Mouse (Mus musculus) heart, embryonic 15.5 days (tissue): ENCODE data around the gene Fzd5. TPM values are rescaled to one million over a fixed set of nuclear protein-coding genes. Genes with fewer than 3 reads are reported as not detected.

Experiments
- ATAC-seq: fragments of 200-750 bp; cut with Nextera tagmentation; replicated peaks from 2 replicates; pipeline ENCODE4 v1.8.0; 2017; ENCODE audit warnings: low read depth, moderate TSS enrichment; ENCODE audit not compliant: insufficient number of reproducible peaks, insufficient read depth, low FRiP score
- H3K27ac ChIP-seq: fragments of 300-500 bp; sonication (generic); 2 replicates; pipeline ENCODE4 v1.5.1; 2015; ENCODE audit warnings: mild to moderate bottlenecking, inconsistent platforms
- H3K27me3 ChIP-seq: fragments of 300-500 bp; sonication (generic); 2 replicates; pipeline ENCODE4 v1.6.1; 2015; ENCODE audit warnings: inconsistent platforms
- H3K36me3 ChIP-seq: fragments of 300-500 bp; sonication (generic); 2 replicates; pipeline ENCODE4 v1.6.1; 2015; ENCODE audit warnings: mild to moderate bottlenecking, inconsistent platforms
- H3K4me1 ChIP-seq: fragments of 300-500 bp; sonication (generic); replicated peaks from 2 replicates; pipeline ENCODE4 v1.6.1; 2015; ENCODE audit warnings: inconsistent platforms
- H3K4me2 ChIP-seq: fragments of 300-500 bp; sonication (generic); 2 replicates; pipeline ENCODE4 v1.6.1; 2015; ENCODE audit warnings: inconsistent platforms, mild to moderate bottlenecking, moderate library complexity
- H3K4me3 ChIP-seq: fragments of 300-500 bp; sonication (generic); 2 replicates; pipeline ENCODE4 v1.5.1; 2015; ENCODE audit warnings: mild to moderate bottlenecking, inconsistent platforms
- H3K9ac ChIP-seq: fragments of 300-500 bp; sonication (generic); 2 replicates; pipeline ENCODE4 v1.6.1; 2015; ENCODE audit warnings: mild to moderate bottlenecking, inconsistent platforms
- H3K9me3 ChIP-seq: fragments of 300-500 bp; sonication (generic); replicated peaks from 2 replicates; pipeline ENCODE4 v1.6.1; 2016; ENCODE audit warnings: inconsistent platforms
- WGBS: fragments of 180-500 bp; shearing (Covaris S2); methylation state at CpG from one replicate; pipeline ENCODE4 v1.1.7; 2015; ENCODE audit warnings: mixed read lengths; 5-methylcytosine and 5-hydroxymethylcytosine counted together
- polyA plus RNA-seq: library from polyadenylated mRNA; unstranded; fragments of >200 nt; fragmentation: Nextera tagmentation; extraction: Ambion mirVana; gene quantifications from 2 replicates; pipeline ENCODE4 v1.2.1, GENCODE M21; 2015

Gene Fzd5
- polyA plus RNA-seq, 1 experiment from 2014 or later, result 1.5 TPM

DNA sequence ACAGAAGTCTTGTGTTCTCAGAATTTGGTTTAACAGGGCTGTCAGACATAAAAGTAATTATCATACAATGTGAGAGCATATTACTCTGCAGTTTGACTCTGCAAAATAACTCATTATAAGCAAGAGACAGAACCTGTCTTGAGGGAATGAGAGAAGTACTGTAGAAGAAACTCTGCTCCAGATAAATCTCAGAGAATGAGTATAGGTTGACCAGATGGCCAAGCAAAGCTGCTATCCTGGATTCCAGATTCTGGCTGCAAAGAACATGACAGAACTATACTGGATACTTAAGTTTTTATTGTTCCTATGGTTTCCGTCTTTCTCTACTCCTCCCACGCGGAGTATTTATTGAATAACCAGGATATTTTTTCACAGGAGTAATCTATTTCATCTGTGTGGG, 54.5 kb downstream of the Fzd5 start:
- Histone ChIP-seq H3K27ac (no peak overlapping the region), H3K27me3 (no peaks in the 10 kb centered on the region), H3K9me3 (no peaks in the 10 kb centered on the region), H3K4me1 (no peaks in the 10 kb centered on the region), H3K4me2 (no peak overlapping the region), H3K4me3 (no peak overlapping the region), H3K9ac (no peak overlapping the region), H3K36me3 (no peaks in the 10 kb centered on the region)
- ATAC-seq, result no peak
- 80% methylated on average over 3 of the region's 3 CpGs for WGBS

DNA sequence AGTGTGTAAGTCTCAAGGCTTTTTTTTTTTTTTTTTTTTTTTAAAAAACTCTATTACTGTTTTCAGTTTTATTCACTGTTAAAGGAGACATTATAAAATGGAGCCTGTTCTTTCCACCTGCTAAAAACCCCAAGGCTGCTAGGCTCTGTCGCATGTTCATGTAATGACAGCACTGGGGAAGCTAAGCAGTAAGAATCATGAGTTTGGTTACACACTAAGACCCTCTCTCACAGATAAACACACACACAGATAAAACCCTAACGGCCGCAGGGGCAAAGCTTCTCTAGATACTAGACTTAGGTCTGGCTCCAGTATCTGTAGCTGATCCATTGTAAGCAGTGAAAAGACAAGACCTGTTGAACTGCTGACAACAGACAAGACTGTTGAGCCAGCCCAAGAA, 56.1 kb downstream of the Fzd5 start:
- 54% methylated on average over 3 of the region's 3 CpGs for WGBS
- H3K9ac ChIP-seq, result no peak overlapping the region
- H3K36me3 ChIP-seq, result no peaks in the 10 kb centered on the region
- H3K9me3 ChIP-seq, result no peaks in the 10 kb centered on the region
- H3K4me1 ChIP-seq, result no peaks in the 10 kb centered on the region
- H3K4me2 ChIP-seq, result no peak overlapping the region
- H3K4me3 ChIP-seq, result no peak overlapping the region
- no peaks in the 10 kb centered on the region for H3K27me3 ChIP-seq
- no peak for ATAC-seq
- H3K27ac ChIP-seq, result no peak overlapping the region

Other genes starting within 250 kb of the Fzd5 start
- 16.6 and 22.5 TPM in 2 replicates for gene Creb1, start 205.1 kb downstream of the Fzd5 start, polyA plus RNA-seq
- 13.4 and 13.9 TPM in 2 replicates for gene Mettl21a, start 120.5 kb downstream of the Fzd5 start, polyA plus RNA-seq
- gene Ccnyl1, start 47.3 kb downstream of the Fzd5 start, polyA plus RNA-seq, result 3.3 and 3.4 TPM in 2 replicates
- gene Plekhm3, start 219.1 kb upstream of the Fzd5 start, polyA plus RNA-seq, result 5.8 and 7.7 TPM in 2 replicates